Mouse (Mus musculus) midbrain, embryonic 14.5 days (tissue): ENCODE data around the gene Rnf216. TPM values are rescaled to one million over a fixed set of nuclear protein-coding genes. Genes with fewer than 3 reads are reported as not detected.
A peak's percentile ranks its signal among the peaks of the same experiment; 100 is the strongest.

Experiments used
- ATAC-seq: fragments of 200-750 bp; cut with Nextera tagmentation; 2 replicates; pipeline ENCODE4 v1.8.0; 2017; ENCODE audit warnings: moderate number of reproducible peaks, moderate library complexity; ENCODE audit not compliant: low FRiP score, low TSS enrichment
- DNase-seq: peaks from one replicate; pipeline ENCODE4 v3.0.0-alpha.2; 2015
- H3K27ac ChIP-seq: fragments of 300-500 bp; sonication (generic); replicated peaks from 2 replicates; pipeline ENCODE4 v1.5.1; 2014; ENCODE audit warnings: mild to moderate bottlenecking, low read depth, low read length, moderate library complexity
- H3K27me3 ChIP-seq: fragments of 300-500 bp; sonication (generic); 2 replicates; pipeline ENCODE4 v1.6.1; 2014; ENCODE audit warnings: low read length, control low read depth, mixed read lengths; ENCODE audit not compliant: control insufficient read depth, insufficient read depth
- H3K36me3 ChIP-seq: fragments of 300-500 bp; sonication (generic); 2 replicates; pipeline ENCODE4 v1.6.1; 2014; ENCODE audit warnings: low read length, control low read depth; ENCODE audit not compliant: control insufficient read depth, insufficient read depth
- H3K4me1 ChIP-seq: fragments of 300-500 bp; sonication (generic); 2 replicates; pipeline ENCODE4 v1.6.1; 2014; ENCODE audit warnings: mild to moderate bottlenecking, antibody characterized with exemption, low read length, control low read depth; ENCODE audit not compliant: control insufficient read depth, insufficient read depth
- H3K4me2 ChIP-seq: fragments of 300-500 bp; sonication (generic); 2 replicates; pipeline ENCODE4 v1.6.1; 2014; ENCODE audit warnings: mild to moderate bottlenecking, low read length, moderate library complexity
- H3K4me3 ChIP-seq: fragments of 300-500 bp; sonication (generic); replicated peaks from 2 replicates; pipeline ENCODE4 v1.5.1; 2014; ENCODE audit warnings: low read depth, low read length
- H3K9ac ChIP-seq: fragments of 300-500 bp; sonication (generic); replicated peaks from 2 replicates; pipeline ENCODE4 v1.6.1; 2014; ENCODE audit warnings: mild to moderate bottlenecking, low read length, moderate library complexity
- H3K9me3 ChIP-seq: fragments of 300-500 bp; sonication (generic); 2 replicates; pipeline ENCODE4 v1.6.1; 2016; ENCODE audit warnings: low read length, control low read depth, mixed read lengths; ENCODE audit not compliant: control insufficient read depth
- WGBS: fragments of 180-500 bp; shearing (Covaris S2); extraction: QIAGEN DNeasy Blood & Tissue Kit; methylation state at CpG from one replicate; pipeline ENCODE4 v1.1.7; 2014; 5-methylcytosine and 5-hydroxymethylcytosine counted together
- polyA plus RNA-seq: library from polyadenylated mRNA; unstranded; fragments of >200 nt; fragmentation: Nextera tagmentation; extraction: Ambion mirVana; gene quantifications from 2 replicates; pipeline ENCODE4 v1.2.1, GENCODE M21; 2014

The Rnf216 gene
- polyA plus RNA-seq, 1 experiment from 2014 or later = 32.1 TPM

DNA sequence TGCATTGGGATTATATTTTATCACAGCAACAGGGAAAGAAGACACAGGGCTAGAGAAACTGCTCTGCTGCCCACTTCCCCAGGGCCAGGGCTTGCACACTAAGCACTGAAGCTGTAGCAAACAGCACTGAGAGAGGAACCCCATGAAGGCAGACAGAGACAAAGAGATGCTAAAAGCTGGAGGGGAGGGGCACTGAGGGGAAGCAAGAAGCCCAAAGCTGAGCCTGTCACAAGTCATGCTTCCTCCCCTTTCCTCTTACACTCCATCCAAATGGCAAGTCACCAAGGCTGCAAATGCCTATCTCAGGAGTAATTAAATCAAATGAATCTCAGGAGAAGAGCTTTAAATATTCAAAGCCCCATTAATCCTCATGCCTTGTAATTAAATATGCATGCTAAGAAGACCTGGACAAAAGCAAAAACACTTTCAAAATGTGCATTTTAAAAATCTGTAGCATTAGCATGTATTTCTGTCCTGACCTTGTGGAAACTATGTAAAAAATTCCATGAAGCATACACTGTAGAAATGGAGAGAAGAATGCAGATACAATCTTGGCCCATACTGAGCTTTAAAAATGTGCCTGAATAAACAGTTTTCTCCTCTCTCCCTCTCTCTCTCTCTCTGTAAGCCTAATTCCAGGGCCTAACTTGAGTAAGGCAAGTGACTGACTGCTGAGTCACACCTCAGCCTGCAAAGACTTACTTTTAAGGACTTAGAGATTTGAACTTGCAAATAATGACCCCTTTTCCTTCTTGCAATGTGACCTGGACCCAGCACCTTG is 64.4 kb downstream of the Rnf216 start:
- peak; percentile 43; the same call in 1 of the 2 replicates for ATAC-seq
- peaks cover 28% of the 10 kb centered on the region for H3K4me1 ChIP-seq

DNA sequence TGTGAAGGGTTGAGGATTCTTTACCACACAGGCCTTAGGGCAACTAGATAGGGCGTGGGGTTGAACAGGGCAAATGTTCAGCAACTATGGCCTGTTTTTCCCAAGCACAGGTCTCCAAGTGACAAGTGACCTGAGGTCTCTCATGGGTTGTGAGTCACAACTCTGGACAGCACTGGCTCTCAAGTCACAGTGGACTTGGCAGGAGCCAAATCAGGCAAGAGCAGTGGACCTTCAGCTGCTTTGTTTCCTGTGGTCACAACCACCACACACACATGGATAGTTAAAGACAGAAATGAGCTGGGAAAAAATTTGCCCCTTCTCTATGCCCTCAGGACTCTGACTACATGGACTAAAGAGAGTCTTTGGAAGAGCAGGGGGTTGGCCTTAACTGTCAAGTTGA is 65.2 kb downstream of the Rnf216 start:
- Histone ChIP-seq H3K9me3 (no peaks in the 10 kb centered on the region), H3K27ac (peak overlapping the region; percentile 86), H3K4me1 (peaks cover 23% of the 10 kb centered on the region), H3K27me3 (no peaks in the 10 kb centered on the region), H3K4me3 (no peak overlapping the region), H3K9ac (no peak overlapping the region), H3K4me2 (no peak overlapping the region), H3K36me3 (no peaks in the 10 kb centered on the region)
- 94% methylated on average over 1 of the region's 1 CpGs for WGBS
- ATAC-seq (no peak), DNase-seq (no peak)

More for the DNA sequence above, 64.4 kb downstream of the Rnf216 start:
- Histone ChIP-seq H3K27me3 (no peaks in the 10 kb centered on the region), H3K27ac (peak overlapping the region; percentile 86), H3K4me2 (no peak overlapping the region), H3K9me3 (no peaks in the 10 kb centered on the region), H3K4me3 (no peak overlapping the region), H3K9ac (0 out of 2 replicates have a peak overlapping the region, but pooled peaks have one; percentile 20), H3K36me3 (no peaks in the 10 kb centered on the region)
- DNase-seq = peak; percentile 67

DNA sequence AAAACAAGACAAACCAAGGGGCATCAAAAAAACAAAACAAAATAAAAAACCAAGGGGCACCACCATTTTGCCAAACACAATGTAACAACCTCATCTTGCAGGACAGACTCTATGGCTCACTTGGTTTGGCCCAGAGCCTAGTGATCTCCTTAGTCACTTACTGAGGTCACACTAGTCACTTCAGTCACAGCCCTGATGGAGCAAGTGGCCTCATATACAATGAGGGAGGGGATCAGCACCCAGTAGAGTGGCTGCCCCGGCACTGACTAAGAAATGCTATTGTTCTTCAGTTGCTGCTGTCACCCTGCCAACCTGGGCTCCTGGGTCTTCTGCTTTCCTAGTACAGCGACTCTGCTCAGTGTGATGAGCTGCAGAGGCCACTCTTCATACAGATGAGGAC is 68.9 kb downstream of the Rnf216 start:
- DNase-seq (no peak), ATAC-seq (no peak)
- H3K36me3 ChIP-seq = no peaks in the 10 kb centered on the region
- no peaks in the 10 kb centered on the region for H3K9me3 ChIP-seq
- H3K27me3 ChIP-seq = no peaks in the 10 kb centered on the region
- no peak overlapping the region for H3K9ac ChIP-seq
- no peak overlapping the region for H3K27ac ChIP-seq
- WGBS = 47% methylated on average over 2 of the region's 2 CpGs
- H3K4me2 ChIP-seq = no peak overlapping the region
- no peak overlapping the region for H3K4me3 ChIP-seq
- peaks cover 18% of the 10 kb centered on the region for H3K4me1 ChIP-seq

DNA sequence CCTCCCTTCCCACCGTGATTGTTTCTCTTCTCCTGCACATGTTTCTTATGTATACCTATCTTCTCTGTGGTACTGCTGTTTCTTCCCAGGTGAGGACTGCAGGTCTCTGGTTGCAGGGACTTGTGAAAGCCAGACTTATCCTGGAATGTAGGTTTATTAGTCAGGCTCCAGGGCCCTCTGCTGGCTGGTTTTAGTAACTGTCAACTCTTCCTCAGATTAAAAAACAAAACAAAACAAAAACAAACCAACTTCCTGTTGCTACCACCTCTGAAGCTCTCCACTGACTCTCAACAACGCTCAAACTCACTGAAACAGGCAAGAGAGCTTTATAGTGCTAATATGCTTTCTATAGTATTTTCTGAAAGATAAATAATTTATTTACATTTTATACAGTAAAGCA is 69.5 kb downstream of the Rnf216 start:
- peak; percentile 62 for DNase-seq
- Histone ChIP-seq H3K9me3 (no peaks in the 10 kb centered on the region), H3K4me3 (no peak overlapping the region), H3K27me3 (no peaks in the 10 kb centered on the region), H3K4me2 (no peak overlapping the region), H3K9ac (no peak overlapping the region), H3K36me3 (no peaks in the 10 kb centered on the region), H3K4me1 (peaks cover 12% of the 10 kb centered on the region), H3K27ac (no peak overlapping the region)
- no peak for ATAC-seq
- WGBS = 83% methylated on average over 2 of the region's 2 CpGs

DNA sequence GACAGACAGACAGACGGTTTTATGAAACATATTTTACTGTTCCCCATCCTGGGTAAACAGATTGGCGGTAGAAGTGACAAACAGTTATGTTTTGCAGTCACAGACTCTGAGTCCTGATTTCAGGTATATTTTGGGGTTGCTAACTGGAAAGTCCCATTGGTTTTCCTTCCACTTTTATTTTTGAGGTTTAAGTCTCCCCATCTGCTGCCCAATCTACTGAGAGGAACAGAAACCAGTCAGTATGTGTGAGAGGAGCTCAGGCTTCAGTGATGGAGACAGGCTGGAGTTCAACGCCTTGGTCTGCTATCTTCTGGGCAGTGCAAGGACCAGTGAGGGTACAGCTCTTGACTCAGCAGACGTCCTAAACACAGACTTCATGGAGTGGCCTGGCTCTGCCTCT is 74.0 kb downstream of the Rnf216 start:
- Histone ChIP-seq H3K9ac (no peak overlapping the region), H3K9me3 (no peaks in the 10 kb centered on the region), H3K4me2 (no peak overlapping the region), H3K27ac (no peak overlapping the region), H3K4me3 (no peak overlapping the region), H3K4me1 (no peaks in the 10 kb centered on the region), H3K36me3 (no peaks in the 10 kb centered on the region), H3K27me3 (no peaks in the 10 kb centered on the region)
- DNase-seq (no peak), ATAC-seq (no peak)
- 88% methylated on average over 4 of the region's 4 CpGs for WGBS

DNA sequence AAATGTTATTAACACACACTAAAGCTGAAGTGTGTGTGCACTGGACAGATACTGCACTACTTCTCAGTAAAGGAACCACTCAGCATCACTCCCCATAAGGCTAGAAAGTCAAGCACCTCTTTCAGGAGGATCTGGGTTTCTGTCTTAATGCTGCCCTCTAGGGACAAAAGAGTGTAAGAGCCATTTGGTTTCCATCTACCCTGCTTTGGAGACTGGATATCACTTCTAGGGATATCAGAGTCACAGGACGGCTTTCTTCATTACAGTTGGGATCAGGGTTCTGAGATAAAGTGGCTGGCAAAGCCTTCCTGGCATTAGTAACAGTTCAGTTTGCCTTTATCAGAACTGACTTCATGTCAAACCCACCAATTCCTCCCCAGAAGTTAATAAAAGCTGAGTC is 75.6 kb downstream of the Rnf216 start:
- H3K27ac ChIP-seq = no peak overlapping the region
- DNase-seq (peak; percentile 86), ATAC-seq (no peak)
- no peaks in the 10 kb centered on the region for H3K27me3 ChIP-seq
- no peaks in the 10 kb centered on the region for H3K4me1 ChIP-seq
- H3K4me3 ChIP-seq = no peak overlapping the region
- 14% methylated on average over 1 of the region's 1 CpGs for WGBS
- H3K4me2 ChIP-seq = no peak overlapping the region
- no peaks in the 10 kb centered on the region for H3K9me3 ChIP-seq
- no peak overlapping the region for H3K9ac ChIP-seq
- H3K36me3 ChIP-seq = no peaks in the 10 kb centered on the region

DNA sequence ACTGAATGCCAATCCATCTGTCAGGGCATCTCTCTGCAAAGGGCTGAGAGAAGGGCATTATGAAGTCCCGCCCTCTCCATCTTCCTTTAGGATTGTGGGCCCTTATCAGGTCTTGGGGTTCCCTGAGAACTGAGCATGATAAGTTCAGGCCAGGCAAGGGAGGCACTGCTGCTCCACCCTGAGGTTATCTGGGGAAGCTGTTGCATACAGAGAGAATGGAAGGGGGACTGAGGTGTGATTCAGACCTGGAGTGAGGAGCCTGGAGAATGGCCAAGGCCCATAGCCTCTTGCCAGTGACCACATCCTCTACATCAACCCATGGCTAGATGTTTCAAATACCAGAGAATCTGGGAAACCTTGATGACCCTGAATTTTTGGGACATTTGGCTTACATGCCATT is 76.7 kb downstream of the Rnf216 start:
- Histone ChIP-seq H3K9me3 (no peaks in the 10 kb centered on the region), H3K9ac (no peak overlapping the region), H3K27ac (no peak overlapping the region), H3K27me3 (no peaks in the 10 kb centered on the region), H3K4me3 (no peak overlapping the region), H3K4me1 (no peaks in the 10 kb centered on the region), H3K36me3 (no peaks in the 10 kb centered on the region), H3K4me2 (no peak overlapping the region)
- DNase-seq = no peak
- ATAC-seq = no peak
- 93% methylated on average over 1 of the region's 1 CpGs for WGBS

DNA sequence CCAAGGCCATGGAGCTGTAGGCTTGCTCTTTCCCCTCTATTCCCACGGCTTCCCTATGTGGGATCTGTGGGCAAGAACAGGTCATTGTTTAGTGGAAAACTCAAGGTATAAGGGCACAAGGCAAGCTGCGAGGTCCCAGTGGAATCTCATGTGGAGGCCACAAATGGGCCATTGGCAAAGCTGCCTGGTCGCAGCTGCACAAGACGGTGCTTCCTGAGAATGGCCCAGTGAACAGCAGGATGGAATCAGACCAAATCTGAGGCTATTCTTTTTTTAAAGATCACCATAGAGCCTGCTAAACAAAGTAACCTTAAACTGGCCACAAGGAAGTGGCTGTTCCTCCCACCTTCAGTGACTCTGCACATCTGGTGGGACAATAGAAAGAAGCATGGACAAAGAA is 77.5 kb downstream of the Rnf216 start:
- Histone ChIP-seq H3K4me3 (no peak overlapping the region), H3K4me1 (no peaks in the 10 kb centered on the region), H3K9me3 (no peaks in the 10 kb centered on the region), H3K27ac (no peak overlapping the region), H3K27me3 (no peaks in the 10 kb centered on the region), H3K9ac (no peak overlapping the region), H3K36me3 (no peaks in the 10 kb centered on the region), H3K4me2 (no peak overlapping the region)
- no peak for DNase-seq
- WGBS = 92% methylated on average over 4 of the region's 4 CpGs
- ATAC-seq = no peak

DNA sequence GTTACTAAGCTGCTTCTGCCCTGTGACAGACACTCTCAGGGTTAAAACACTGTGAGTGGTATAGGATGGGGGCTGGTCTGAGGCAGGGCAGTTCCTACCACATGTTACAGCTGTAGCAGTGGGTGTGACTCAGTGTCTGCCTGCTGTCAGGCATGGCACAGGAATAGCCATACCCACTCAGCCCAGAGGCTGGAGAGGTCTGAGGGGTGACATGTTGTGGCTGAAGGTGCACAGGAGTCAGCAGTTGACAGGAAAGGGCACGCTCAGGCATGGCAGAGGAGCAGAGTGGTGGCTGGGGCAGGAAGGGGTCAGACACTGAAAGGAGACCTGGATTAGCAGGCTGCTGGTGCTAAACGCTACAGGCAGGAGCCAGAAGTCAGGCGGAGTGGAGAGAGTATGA is 78.7 kb downstream of the Rnf216 start:
- 77% methylated on average over 3 of the region's 3 CpGs for WGBS
- H3K4me2 ChIP-seq = no peak overlapping the region

More for the DNA sequence above, 78.7 kb downstream of the Rnf216 start:
- ATAC-seq = no peak
- no peaks in the 10 kb centered on the region for H3K27me3 ChIP-seq
- H3K9ac ChIP-seq = 0 out of 2 replicates have a peak overlapping the region, but pooled peaks have one; percentile 1
- H3K4me3 ChIP-seq = no peak overlapping the region
- no peaks in the 10 kb centered on the region for H3K4me1 ChIP-seq
- H3K9me3 ChIP-seq = no peaks in the 10 kb centered on the region
- DNase-seq = no peak
- peaks cover 3% of the 10 kb centered on the region; the same call in 1 of the 2 replicates for H3K36me3 ChIP-seq
- H3K27ac ChIP-seq = no peak overlapping the region
